Mouse (Mus musculus) splenic B cell, adult 2 months (primary cell): ENCODE measurements around the gene Ntf3.

Source experiments
- DNase-seq: peaks from one replicate; pipeline ENCODE4 v3.0.0-alpha.2; 2011; ENCODE audit warnings: low read depth, low spot score
- H3K27me3 ChIP-seq: 2 replicates; pipeline ENCODE4 v1.6.1; 2012; ENCODE audit warnings: mild to moderate bottlenecking, low read length, moderate library complexity, mixed read lengths; ENCODE audit not compliant: control insufficient read depth, poor library complexity, insufficient read depth, severe bottlenecking
- H3K36me3 ChIP-seq: 2 replicates; pipeline ENCODE4 v1.6.1; 2012; ENCODE audit warnings: mild to moderate bottlenecking, low read length, moderate library complexity, mixed read lengths; ENCODE audit not compliant: control insufficient read depth, poor library complexity, insufficient read depth, severe bottlenecking

Gene Ntf3

GRCm38 (mm10) chr6:126140961-126141360 lies 25.7 kb downstream of the Ntf3 start:
- Histone ChIP-seq H3K36me3 (no peaks in the 10 kb centered on the region), H3K27me3 (no peaks in the 10 kb centered on the region)
- no peak for DNase-seq

- DNase-seq: no peak
- H3K36me3 ChIP-seq: no peaks in the 10 kb centered on the region
- no peaks in the 10 kb centered on the region for H3K27me3 ChIP-seq
These were observed 26.3 kb downstream of the Ntf3 start for GRCm38 (mm10) chr6:126140416-126140815.

GRCm38 (mm10) chr6:126134155-126134906 lies 32.4 kb downstream of the Ntf3 start:
- DNase-seq: no peak
- H3K27me3 ChIP-seq: no peaks in the 10 kb centered on the region
- H3K36me3 ChIP-seq: no peaks in the 10 kb centered on the region

GRCm38 (mm10) chr6:126128238-126128637 lies 38.5 kb downstream of the Ntf3 start:
- H3K36me3 ChIP-seq: no peaks in the 10 kb centered on the region
- DNase-seq: no peak
- H3K27me3 ChIP-seq: no peaks in the 10 kb centered on the region

GRCm38 (mm10) chr6:126118247-126118646 lies 48.5 kb downstream of the Ntf3 start:
- H3K27me3 ChIP-seq: no peaks in the 10 kb centered on the region
- no peak for DNase-seq
- no peaks in the 10 kb centered on the region for H3K36me3 ChIP-seq

- Histone ChIP-seq H3K36me3 (no peaks in the 10 kb centered on the region), H3K27me3 (no peaks in the 10 kb centered on the region)
- no peak for DNase-seq
These were observed 49.5 kb downstream of the Ntf3 start for GRCm38 (mm10) chr6:126117191-126117590.

- no peaks in the 10 kb centered on the region for H3K27me3 ChIP-seq
- DNase-seq: no peak
These were observed 51.6 kb downstream of the Ntf3 start for GRCm38 (mm10) chr6:126114934-126115633.

GRCm38 (mm10) chr6:126110892-126111835 lies 55.5 kb downstream of the Ntf3 start:
- DNase-seq: no peak
- Histone ChIP-seq H3K27me3 (no peaks in the 10 kb centered on the region), H3K36me3 (no peaks in the 10 kb centered on the region)

More at GRCm38 (mm10) chr6:126114934-126115633, 51.6 kb downstream of the Ntf3 start:
- H3K36me3 ChIP-seq: no peaks in the 10 kb centered on the region

- no peaks in the 10 kb centered on the region for H3K36me3 ChIP-seq
- no peak for DNase-seq
- H3K27me3 ChIP-seq: no peaks in the 10 kb centered on the region
These were observed 57.5 kb downstream of the Ntf3 start for GRCm38 (mm10) chr6:126109184-126109583.

GRCm38 (mm10) chr6:126108771-126109170 lies 57.9 kb downstream of the Ntf3 start:
- Histone ChIP-seq H3K27me3 (no peaks in the 10 kb centered on the region), H3K36me3 (no peaks in the 10 kb centered on the region)
- DNase-seq: no peak

- Histone ChIP-seq H3K27me3 (no peaks in the 10 kb centered on the region), H3K36me3 (no peaks in the 10 kb centered on the region)
- no peak for DNase-seq
These were observed 59.3 kb downstream of the Ntf3 start for GRCm38 (mm10) chr6:126107398-126107797.

GRCm38 (mm10) chr6:126106798-126107173 lies 59.9 kb downstream of the Ntf3 start:
- no peak for DNase-seq
- Histone ChIP-seq H3K27me3 (no peaks in the 10 kb centered on the region), H3K36me3 (no peaks in the 10 kb centered on the region)

GRCm38 (mm10) chr6:126106051-126106797 lies 60.5 kb downstream of the Ntf3 start:
- Histone ChIP-seq H3K27me3 (no peaks in the 10 kb centered on the region), H3K36me3 (no peaks in the 10 kb centered on the region)
- DNase-seq: no peak

GRCm38 (mm10) chr6:126105083-126105740 lies 61.5 kb downstream of the Ntf3 start:
- no peak for DNase-seq
- H3K36me3 ChIP-seq: no peaks in the 10 kb centered on the region
- no peaks in the 10 kb centered on the region for H3K27me3 ChIP-seq
